Mouse (Mus musculus): ENCODE measurements around the gene Gm2016. TPM values are rescaled to one million over a fixed set of nuclear protein-coding genes. Genes with fewer than 3 reads are reported as not detected.
"Not testable (repeated sequence)": the region's sequence is repeated elsewhere in the genome, so short reads cannot be mapped to it uniquely, and the experiment has no call there.

The Gm2016 gene
- polyA plus RNA-seq (2015; fragmentation: Nextera tagmentation; extraction: Ambion mirVana): not detected in 2 replicates

DNA sequence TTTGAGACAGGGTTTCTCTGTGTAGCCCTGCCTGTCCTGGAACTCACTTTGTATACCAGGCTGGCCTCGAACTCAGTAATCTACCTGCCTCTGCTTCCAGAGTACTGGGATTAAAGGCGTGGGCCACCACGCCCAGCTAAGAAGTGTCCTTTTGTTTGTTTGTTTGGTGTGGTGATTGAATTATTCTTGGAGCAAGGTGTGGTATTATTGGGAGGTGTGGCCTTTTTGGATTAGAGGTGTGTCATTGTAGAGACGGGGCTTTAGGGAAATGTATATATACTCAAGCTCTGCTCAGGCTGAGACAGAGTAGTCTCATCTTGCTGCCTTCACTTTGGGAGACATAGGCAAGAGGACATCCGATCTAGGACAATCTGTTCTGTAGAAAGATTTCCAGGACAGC is at the start of gene Gm2016:
Gm2016 (plus strand) TSS at position 301 of the 400 bp plus-strand sequence.
- not testable (repeated sequence) for H3K9ac ChIP-seq (replicated peaks); H3K27ac ChIP-seq (replicated peaks); H3K4me3 ChIP-seq; H3K4me2 ChIP-seq (replicated peaks); H3K27me3 ChIP-seq; H3K9me3 ChIP-seq; ATAC-seq (replicated peaks); H3K36me3 ChIP-seq; H3K4me1 ChIP-seq
- WGBS: 90% methylated on average over 5 of the region's 5 CpGs

DNA sequence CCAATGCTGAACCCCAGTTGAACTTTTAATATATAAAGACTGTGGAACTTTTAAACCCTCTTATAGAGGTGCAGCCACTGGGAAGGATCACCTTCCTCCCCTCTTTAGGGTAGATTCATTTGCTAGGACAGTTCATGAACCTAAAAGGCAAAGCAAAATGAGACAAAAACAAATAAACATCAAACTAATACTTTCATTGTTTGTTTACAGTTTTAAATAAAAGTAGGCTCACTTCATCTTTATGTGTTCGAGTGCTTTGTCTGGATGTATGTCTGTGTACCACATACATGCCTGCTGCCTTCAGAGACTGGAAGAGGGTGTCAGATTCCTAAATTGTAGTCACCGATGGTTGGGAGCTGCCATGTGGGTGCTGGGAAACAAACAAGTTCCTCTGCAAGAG is 31.6 kb upstream of the Gm2016 start, which contains the start of gene Gm2001:
Gm2001 (minus strand) TSS at position 101 of the 400 bp plus-strand sequence.
- H3K36me3 ChIP-seq; H3K9me3 ChIP-seq; H3K4me2 ChIP-seq (replicated peaks); H3K27ac ChIP-seq (replicated peaks); H3K9ac ChIP-seq (replicated peaks); H3K4me3 ChIP-seq; H3K27me3 ChIP-seq; H3K4me1 ChIP-seq; ATAC-seq (replicated peaks): not testable (repeated sequence)
- 88% methylated on average over 2 of the region's 2 CpGs for WGBS

DNA sequence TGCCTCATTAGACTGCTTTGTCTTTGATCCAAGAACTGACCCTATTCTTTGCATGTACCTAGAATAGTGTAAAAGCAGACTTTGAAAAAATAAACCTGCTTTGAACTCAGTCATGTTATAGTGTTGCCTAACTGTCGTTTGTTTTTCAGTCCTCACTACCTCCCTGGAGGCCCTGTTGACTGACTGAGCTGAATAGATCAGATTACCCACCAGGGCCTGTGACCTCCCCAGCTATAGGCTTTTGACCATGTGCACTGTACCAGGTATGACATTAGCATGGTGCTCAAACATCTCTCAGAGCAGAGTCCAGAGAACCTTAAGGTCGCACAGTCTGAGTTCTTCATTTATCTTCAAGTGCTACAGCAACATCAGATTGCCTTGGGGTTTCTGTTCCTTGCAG is 23.2 kb upstream of the Gm2016 start:
- H3K27ac ChIP-seq (replicated peaks); H3K9me3 ChIP-seq; H3K4me1 ChIP-seq; H3K36me3 ChIP-seq; H3K4me2 ChIP-seq (replicated peaks); H3K9ac ChIP-seq (replicated peaks); H3K4me3 ChIP-seq; ATAC-seq (replicated peaks); H3K27me3 ChIP-seq: not testable (repeated sequence)
- no CpG with 5 or more reads among the region's 2 CpGs for WGBS

DNA sequence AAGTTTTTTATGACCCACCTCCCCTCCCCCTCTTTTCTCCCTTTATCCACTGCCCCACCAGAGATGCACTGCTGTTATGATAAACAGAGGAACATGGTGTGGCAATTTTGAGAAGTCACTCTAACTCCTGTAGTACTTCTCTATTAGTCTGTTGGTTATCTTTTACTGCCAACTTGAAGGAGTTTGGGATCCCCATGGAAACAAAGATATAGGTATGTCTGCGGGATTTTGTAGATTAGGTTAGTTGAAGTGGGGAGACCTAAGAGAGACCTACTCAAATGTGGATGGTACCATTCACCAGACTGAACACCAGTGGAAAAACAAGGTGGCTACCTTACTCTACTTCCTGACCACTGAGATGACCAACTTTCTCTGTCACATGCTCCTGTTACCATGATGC is 17.8 kb upstream of the Gm2016 start:
- not testable (repeated sequence) for H3K27me3 ChIP-seq; H3K9me3 ChIP-seq; H3K27ac ChIP-seq (replicated peaks); H3K36me3 ChIP-seq; H3K9ac ChIP-seq (replicated peaks); H3K4me3 ChIP-seq; H3K4me1 ChIP-seq; H3K4me2 ChIP-seq (replicated peaks); ATAC-seq (replicated peaks)
- 79% methylated on average over 1 of the region's 1 CpGs for WGBS

DNA sequence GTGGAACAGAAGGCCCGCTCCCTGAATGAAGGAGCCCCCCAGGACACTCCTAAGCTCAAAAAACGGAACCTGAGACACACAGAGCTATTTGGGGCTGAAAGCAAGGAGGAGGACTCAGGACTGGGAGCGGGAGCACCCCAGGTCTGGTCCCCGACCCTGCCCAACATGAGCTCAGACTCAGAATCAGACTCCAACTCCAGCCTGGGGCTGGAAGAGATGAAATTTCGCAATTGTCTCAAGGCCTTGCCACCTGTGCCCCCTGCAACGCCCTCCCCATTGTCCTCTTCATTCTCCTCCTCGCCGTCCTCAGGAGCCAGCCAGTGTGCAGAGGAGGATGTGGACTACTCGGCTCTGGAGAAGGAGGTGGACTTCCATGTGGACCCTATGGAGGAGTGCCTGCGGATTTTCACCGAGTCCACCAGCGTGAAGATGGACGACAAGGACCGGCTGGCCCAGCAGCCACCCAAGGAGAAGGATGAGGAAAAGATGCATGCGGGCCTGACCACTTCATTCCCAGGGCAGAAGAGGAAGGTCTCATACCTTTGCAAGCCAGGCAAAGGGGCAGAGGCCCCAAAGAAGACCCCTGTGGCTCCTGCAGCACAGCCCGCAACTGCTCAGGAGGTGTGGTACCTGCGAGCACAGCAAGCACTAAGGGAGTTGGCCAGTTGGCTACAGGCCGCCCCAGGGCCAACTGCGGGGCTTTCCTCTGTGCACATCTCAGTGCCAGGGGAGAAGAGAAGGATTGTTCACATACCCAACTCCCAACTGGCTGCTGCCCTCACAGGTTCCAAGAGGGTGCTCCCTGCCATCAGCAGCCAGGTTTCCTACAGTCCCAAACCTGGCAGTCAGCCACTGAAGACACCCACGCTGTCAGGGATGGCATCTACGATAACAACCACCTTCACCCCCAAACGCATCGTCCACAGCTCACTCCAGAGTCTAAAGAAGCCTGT is 11.9 kb upstream of the Gm2016 start:
- ATAC-seq (replicated peaks); H3K9ac ChIP-seq (replicated peaks); H3K4me2 ChIP-seq (replicated peaks); H3K36me3 ChIP-seq; H3K27ac ChIP-seq (replicated peaks); H3K27me3 ChIP-seq; H3K4me3 ChIP-seq; H3K9me3 ChIP-seq; H3K4me1 ChIP-seq: not testable (repeated sequence)
- WGBS: 87% methylated on average over 23 of the region's 23 CpGs

DNA sequence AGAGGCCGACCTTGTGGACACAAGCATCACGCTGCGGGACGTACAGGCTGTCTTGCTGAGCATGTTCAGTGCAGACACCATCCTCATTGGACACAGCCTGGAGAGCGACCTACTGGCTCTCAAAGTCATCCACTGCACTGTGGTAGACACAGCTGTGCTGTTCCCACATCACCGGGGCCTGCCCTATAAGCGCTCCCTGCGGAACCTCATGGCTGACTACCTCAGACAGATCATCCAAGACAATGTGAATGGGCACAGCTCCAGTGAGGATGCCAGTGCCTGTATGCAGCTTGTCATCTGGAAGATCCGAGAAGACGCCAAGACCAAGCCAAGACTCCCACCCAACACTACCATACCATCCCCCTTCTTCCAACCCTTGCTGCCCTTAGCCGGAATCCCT is 10.2 kb upstream of the Gm2016 start:
- not testable (repeated sequence) for H3K4me2 ChIP-seq (replicated peaks); H3K9me3 ChIP-seq; H3K4me1 ChIP-seq; ATAC-seq (replicated peaks); H3K9ac ChIP-seq (replicated peaks); H3K4me3 ChIP-seq; H3K27ac ChIP-seq (replicated peaks); H3K36me3 ChIP-seq; H3K27me3 ChIP-seq
- WGBS: 94% methylated on average over 10 of the region's 11 CpGs

DNA sequence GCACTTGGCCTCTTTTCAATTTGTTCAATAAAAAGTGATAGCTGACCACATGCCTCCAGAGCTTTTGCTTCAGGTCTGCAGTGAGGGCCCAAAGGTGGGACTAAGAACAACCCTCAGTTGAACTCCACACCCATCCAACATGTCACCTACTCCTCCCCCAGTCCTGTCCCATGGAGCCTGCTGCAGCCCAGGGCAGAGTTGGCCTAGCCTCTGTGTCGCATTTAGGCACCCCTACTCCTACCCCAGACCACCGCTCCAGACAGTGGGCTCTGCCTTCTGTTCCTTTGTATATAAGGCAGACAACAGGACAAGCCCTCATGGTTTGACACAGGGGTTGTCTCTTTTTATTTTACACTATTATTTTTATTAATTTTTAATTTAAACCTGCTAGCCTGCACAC is 9.8 kb upstream of the Gm2016 start:
- H3K27ac ChIP-seq (replicated peaks); H3K4me3 ChIP-seq; H3K4me1 ChIP-seq; H3K27me3 ChIP-seq; H3K9me3 ChIP-seq; H3K36me3 ChIP-seq; H3K4me2 ChIP-seq (replicated peaks); ATAC-seq (replicated peaks); H3K9ac ChIP-seq (replicated peaks): not testable (repeated sequence)
- 88% methylated on average over 2 of the region's 2 CpGs for WGBS

DNA sequence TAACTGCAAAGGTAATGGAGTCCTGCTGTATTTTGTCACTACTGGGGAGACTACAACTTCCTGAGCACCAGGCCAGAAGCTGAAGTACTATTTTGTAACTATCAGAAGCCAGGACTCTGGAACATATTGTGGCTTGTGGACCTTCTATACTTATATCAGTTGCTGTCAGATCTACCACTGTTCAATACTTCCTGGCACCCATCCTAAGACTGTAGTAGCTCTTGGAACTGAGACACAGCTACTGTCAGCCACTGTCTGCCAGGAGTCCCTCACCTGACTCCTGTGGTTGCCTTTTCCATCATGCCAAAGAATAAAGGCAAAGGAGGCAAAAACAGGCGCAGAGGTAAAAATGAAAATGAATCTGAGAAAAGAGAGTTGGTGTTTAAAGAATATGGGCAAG is 21.2 kb downstream of the Gm2016 start, which contains the start of gene Gm2022:
Gm2022 (plus strand) TSS at position 301 of the 400 bp plus-strand sequence.
- not testable (repeated sequence) for H3K27ac ChIP-seq (replicated peaks); H3K9me3 ChIP-seq; H3K27me3 ChIP-seq; H3K9ac ChIP-seq (replicated peaks); H3K36me3 ChIP-seq; ATAC-seq (replicated peaks); H3K4me2 ChIP-seq (replicated peaks); H3K4me3 ChIP-seq; H3K4me1 ChIP-seq
- 92% methylated on average over 1 of the region's 1 CpGs for WGBS

DNA sequence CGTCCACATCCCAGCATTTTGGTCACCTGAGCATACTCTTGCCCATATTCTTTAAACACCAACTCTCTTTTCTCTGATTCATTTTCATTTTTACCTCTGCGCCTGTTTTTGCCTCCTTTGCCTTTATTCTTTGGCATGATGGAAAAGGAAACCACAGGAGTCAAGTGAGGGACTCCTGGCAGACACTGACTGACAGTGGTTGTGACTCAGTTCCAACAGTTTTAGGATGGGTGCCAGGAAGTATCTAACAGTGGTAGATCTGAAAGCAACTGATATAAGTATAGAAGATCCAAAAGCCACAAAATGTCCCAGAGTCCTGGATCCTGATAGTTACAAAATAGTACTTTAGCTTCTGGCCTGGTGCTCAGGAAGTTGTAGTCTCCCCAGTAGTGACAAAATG is 45.8 kb downstream of the Gm2016 start, which contains the start of gene Gm2035:
Gm2035 (minus strand) TSS at position 137 of the 400 bp plus-strand sequence.
- not testable (repeated sequence) for H3K27me3 ChIP-seq; ATAC-seq (replicated peaks)
- WGBS: 86% methylated on average over 2 of the region's 2 CpGs

More for the DNA sequence above, 45.8 kb downstream of the Gm2016 start, which contains the start of gene Gm2035:
- not testable (repeated sequence) for H3K36me3 ChIP-seq; H3K4me2 ChIP-seq (replicated peaks); H3K9ac ChIP-seq (replicated peaks); H3K27ac ChIP-seq (replicated peaks); H3K4me3 ChIP-seq; H3K9me3 ChIP-seq; H3K4me1 ChIP-seq

Other genes with a start within 250 kb of the Gm2016 start
- not detected in 2 replicates for gene Gm16381, start 229.5 kb upstream of the Gm2016 start, polyA plus RNA-seq (2015; fragmentation: Nextera tagmentation; extraction: Ambion mirVana)
- gene Gm21319, start 98.3 kb upstream of the Gm2016 start, polyA plus RNA-seq (2015; fragmentation: Nextera tagmentation; extraction: Ambion mirVana): not detected in 2 replicates
- gene Gm21936, start 78.6 kb upstream of the Gm2016 start, polyA plus RNA-seq (2015; fragmentation: Nextera tagmentation; extraction: Ambion mirVana): not detected in 2 replicates
- not detected in 2 replicates for gene BB287469, start 57.5 kb upstream of the Gm2016 start, polyA plus RNA-seq (2015; fragmentation: Nextera tagmentation; extraction: Ambion mirVana)
- gene Gm2001, start 31.7 kb upstream of the Gm2016 start, polyA plus RNA-seq (2015; fragmentation: Nextera tagmentation; extraction: Ambion mirVana): not detected in 2 replicates
- gene Gm2022, start 21.3 kb downstream of the Gm2016 start, polyA plus RNA-seq (2015; fragmentation: Nextera tagmentation; extraction: Ambion mirVana): not detected in 2 replicates
- gene Gm2035, start 45.8 kb downstream of the Gm2016 start, polyA plus RNA-seq (2015; fragmentation: Nextera tagmentation; extraction: Ambion mirVana): not detected in 2 replicates
- gene Gm2042, start 80.0 kb downstream of the Gm2016 start, polyA plus RNA-seq (2015; fragmentation: Nextera tagmentation; extraction: Ambion mirVana): not detected in 2 replicates
- not detected in 2 replicates for gene Gm2075, start 137.8 kb downstream of the Gm2016 start, polyA plus RNA-seq (2015; fragmentation: Nextera tagmentation; extraction: Ambion mirVana)
- not detected in 2 replicates for gene Gm6803, start 144.7 kb downstream of the Gm2016 start, polyA plus RNA-seq (2015; fragmentation: Nextera tagmentation; extraction: Ambion mirVana)
- not detected in 2 replicates for gene Gm2056, start 152.9 kb downstream of the Gm2016 start, polyA plus RNA-seq (2015; fragmentation: Nextera tagmentation; extraction: Ambion mirVana)
- gene Gm16368, start 209.6 kb downstream of the Gm2016 start, polyA plus RNA-seq (2015; fragmentation: Nextera tagmentation; extraction: Ambion mirVana): not detected in 2 replicates